Mouse (Mus musculus) T-helper 2 cell (primary cell): ENCODE measurements at regions not wholly inside any gene's neighbourhood (a gene's known extent, or its start where the extent isn't known, plus 50 kb on each side); places are given as distances from the start of the nearest gene placed in this dataset.

ENCODE experiments used
- in situ Hi-C: fragments of 300-600 bp; cut with MboI, MseI; formaldehyde crosslinking; loops from one replicate; pipeline ENCODE4 v1.15.1; 2025; ENCODE audit warnings: high pct_unique_total_duplicates

GRCm38 (mm10) chr6:58101605-58102004, 86.6 kb upstream of the Vmn1r26 start:
- in situ Hi-C loops: loop anchor here (10.0 kb wide), 1 partner anchor 923 kb away; the partner anchor contains the start of gene Fam13a
